Comparison of ENCODE assay signal across 8 mouse cellular contexts in genomic region chr6:93543354-93544129, GRCm38 (mm10).
DNase-seq lines count a peak whose midpoint lies in the region; ATAC-seq and TF ChIP-seq lines count a peak whose summit lies in the region.

No protein-coding gene starts in this region.

- H3K36me3 ChIP-seq in hindbrain, embryonic 16.5 days (ENCODE audit: control insufficient read depth, insufficient read depth, low read length), result no peaks in the 10 kb centered on the region
- no peaks in the 10 kb centered on the region for H3K36me3 ChIP-seq in hindbrain, embryonic 13.5 days
- no peaks in the 10 kb centered on the region for H3K36me3 ChIP-seq in heart, embryonic 15.5 days
- no peaks in the 10 kb centered on the region for H3K36me3 ChIP-seq in limb, embryonic 14.5 days (ENCODE audit: control insufficient read depth, insufficient read depth, low read length)

- H3K27me3 ChIP-seq in hindbrain, embryonic 16.5 days (replicated peaks; ENCODE audit: control insufficient read depth, insufficient read depth, low read length), result no peaks in the 10 kb centered on the region
- H3K27me3 ChIP-seq in hindbrain, embryonic 13.5 days, result no peaks in the 10 kb centered on the region
- no peaks in the 10 kb centered on the region for H3K27me3 ChIP-seq in heart, embryonic 15.5 days
- H3K27me3 ChIP-seq in limb, embryonic 14.5 days (ENCODE audit: control insufficient read depth, insufficient read depth, low read length), result no peaks in the 10 kb centered on the region

- peak; percentile 63 for DNase-seq in brain, embryonic 14.5 days (ENCODE audit: low read depth)
- peak; percentile 32 for DNase-seq in limb, embryonic 14.5 days (ENCODE audit: low spot score)
- DNase-seq in gastrocnemius, adult 8-10 months (ENCODE audit: low spot score in 2 of 2), result no peak
- DNase-seq in gastrocnemius, postnatal 36 days, result no peak

- H3K4me2 ChIP-seq in hindbrain, embryonic 16.5 days (ENCODE audit: low read length), result peak overlapping the region; percentile 12
- H3K4me2 ChIP-seq in hindbrain, embryonic 13.5 days, result no peak overlapping the region
- H3K4me2 ChIP-seq in heart, embryonic 15.5 days, result peak overlapping the region; percentile 16; the same call in 1 of the 2 replicates
- H3K4me2 ChIP-seq in limb, embryonic 14.5 days (replicated peaks; ENCODE audit: low read depth, low read length, severe bottlenecking), result peak overlapping the region; percentile 44

- intact Hi-C loops in gastrocnemius, postnatal 36 days (cut with DNase I), result loop anchor here (5.0 kb wide), 1 partner anchor 756 kb away; no protein-coding TSS in a partner anchor

- no peak overlapping the region for H3K27ac ChIP-seq in hindbrain, embryonic 16.5 days (ENCODE audit: low read depth, low read length)
- no peak overlapping the region for H3K27ac ChIP-seq in hindbrain, embryonic 13.5 days
- no peak overlapping the region for H3K27ac ChIP-seq in heart, embryonic 15.5 days
- peak overlapping the region; percentile 71 for H3K27ac ChIP-seq in limb, embryonic 14.5 days (replicated peaks; ENCODE audit: low read depth, low read length)

- WGBS in hindbrain, embryonic 16.5 days, result 50% methylated on average over 15 of the region's 15 CpGs
- 55% methylated on average over 15 of the region's 15 CpGs for WGBS in hindbrain, embryonic 13.5 days
- WGBS in heart, embryonic 15.5 days, result 63% methylated on average over 15 of the region's 15 CpGs
- 11% methylated on average over 15 of the region's 15 CpGs for WGBS in limb, embryonic 14.5 days

- no peak overlapping the region for H3K9ac ChIP-seq in hindbrain, embryonic 16.5 days (ENCODE audit: low read depth, low read length)
- no peak overlapping the region for H3K9ac ChIP-seq in hindbrain, embryonic 13.5 days
- H3K9ac ChIP-seq in heart, embryonic 15.5 days, result no peak overlapping the region
- peak overlapping the region; percentile 16 for H3K9ac ChIP-seq in limb, embryonic 14.5 days (ENCODE audit: low read depth, low read length, severe bottlenecking)

- H3K9me3 ChIP-seq in hindbrain, embryonic 16.5 days (ENCODE audit: control insufficient read depth, low read length), result no peaks in the 10 kb centered on the region
- H3K9me3 ChIP-seq in hindbrain, embryonic 13.5 days, result no peaks in the 10 kb centered on the region
- H3K9me3 ChIP-seq in heart, embryonic 15.5 days (replicated peaks), result no peaks in the 10 kb centered on the region
- no peaks in the 10 kb centered on the region for H3K9me3 ChIP-seq in limb, embryonic 14.5 days (ENCODE audit: control insufficient read depth, low read length)

- no peak for TF ChIP-seq POLR2A in brain, embryonic 14.5 days (IDR thresholded peaks at IDR 0.05; ENCODE audit: borderline replicate concordance, extremely low read depth, insufficient read depth, insufficient read length, poor library complexity, severe bottlenecking)
- no peak for TF ChIP-seq POLR2A in limb, embryonic 14.5 days (IDR thresholded peaks at IDR 0.05; ENCODE audit: borderline replicate concordance, extremely low read depth, insufficient read depth, insufficient read length)

- no peaks in the 10 kb centered on the region; the same call in 1 of the 2 replicates for H3K4me1 ChIP-seq in hindbrain, embryonic 16.5 days (ENCODE audit: control insufficient read depth, insufficient read depth, low read depth, low read length)
- peaks cover 5% of the 10 kb centered on the region; the same call in 1 of the 2 replicates for H3K4me1 ChIP-seq in hindbrain, embryonic 13.5 days (replicated peaks)
- 0 out of 2 replicates have a peak, but pooled peaks cover 3% of the 10 kb centered on the region for H3K4me1 ChIP-seq in heart, embryonic 15.5 days (replicated peaks)
- H3K4me1 ChIP-seq in limb, embryonic 14.5 days (ENCODE audit: control insufficient read depth, insufficient read depth, low read length), result peaks cover 19% of the 10 kb centered on the region

- no peak overlapping the region for H3K4me3 ChIP-seq in hindbrain, embryonic 16.5 days (ENCODE audit: low read length)
- no peak overlapping the region for H3K4me3 ChIP-seq in hindbrain, embryonic 13.5 days
- no peak overlapping the region for H3K4me3 ChIP-seq in heart, embryonic 15.5 days
- H3K4me3 ChIP-seq in limb, embryonic 14.5 days (replicated peaks; ENCODE audit: low read length), result peak overlapping the region; percentile 18

- peak; percentile 42; the same call in 1 of the 2 replicates for TF ChIP-seq CTCF in brain, embryonic 14.5 days (IDR thresholded peaks at IDR 0.05; ENCODE audit: borderline replicate concordance, extremely low read depth, insufficient read depth, insufficient read length)

- ATAC-seq in hindbrain, embryonic 16.5 days, result 0 out of 2 replicates have a peak, but pooled peaks have one; percentile 27
- ATAC-seq in hindbrain, embryonic 13.5 days (ENCODE audit: low FRiP score), result no peak
- no peak for ATAC-seq in heart, embryonic 15.5 days (replicated peaks; ENCODE audit: insufficient number of reproducible peaks, insufficient read depth, low FRiP score, low read depth)
- ATAC-seq in limb, embryonic 14.5 days (ENCODE audit: low FRiP score, low read depth), result peak; percentile 47; the same call in 1 of the 2 replicates
- ATAC-seq in erythroblast, adult 5-6 weeks (replicated peaks; ENCODE audit: low FRiP score, poor library complexity, severe bottlenecking), result no peak

Comparison
In these comparisons a context has a peak if more than half of its experiments do, and no peak if none do; other contexts are left out.
1. ATAC-seq: peak in hindbrain, embryonic 16.5 days (single experiment) and limb, embryonic 14.5 days (single experiment); none in hindbrain, embryonic 13.5 days (single experiment), heart, embryonic 15.5 days (single experiment) and erythroblast, adult 5-6 weeks (single experiment).
2. DNase-seq: peak in brain, embryonic 14.5 days (single experiment) and limb, embryonic 14.5 days (single experiment); none in gastrocnemius, adult 8-10 months (0 of 2) and gastrocnemius, postnatal 36 days (0 of 2).